Mouse (Mus musculus): ENCODE measurements around the gene Pctp. TPM values are rescaled to one million over a fixed set of nuclear protein-coding genes. Genes with fewer than 3 reads are reported as not detected.

The Pctp gene
- total and polyA plus RNA-seq, 2 experiments from 2014 or later: 5.6 to 6.5 TPM

DNA sequence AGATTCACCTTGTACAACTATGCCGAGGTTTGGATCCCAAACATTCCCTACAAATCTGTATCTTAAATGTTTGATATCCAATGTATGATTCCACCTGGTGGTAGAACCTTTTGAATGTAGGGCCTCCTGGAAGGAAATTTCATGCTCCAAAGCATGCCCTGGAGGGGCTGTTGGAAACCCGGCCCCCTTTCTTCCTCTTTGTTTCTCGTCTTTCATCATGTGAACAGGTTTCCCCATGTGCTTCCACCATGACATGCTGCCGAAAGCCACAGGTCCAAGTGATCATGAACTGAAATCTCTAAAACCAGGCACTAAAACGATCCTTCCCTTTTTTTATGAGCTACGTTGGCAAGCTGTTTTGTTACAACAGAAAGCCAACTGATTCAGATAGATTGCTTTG is 11.0 kb upstream of the Pctp start:
- 87% methylated on average over 6 of the region's 6 CpGs for WGBS

DNA sequence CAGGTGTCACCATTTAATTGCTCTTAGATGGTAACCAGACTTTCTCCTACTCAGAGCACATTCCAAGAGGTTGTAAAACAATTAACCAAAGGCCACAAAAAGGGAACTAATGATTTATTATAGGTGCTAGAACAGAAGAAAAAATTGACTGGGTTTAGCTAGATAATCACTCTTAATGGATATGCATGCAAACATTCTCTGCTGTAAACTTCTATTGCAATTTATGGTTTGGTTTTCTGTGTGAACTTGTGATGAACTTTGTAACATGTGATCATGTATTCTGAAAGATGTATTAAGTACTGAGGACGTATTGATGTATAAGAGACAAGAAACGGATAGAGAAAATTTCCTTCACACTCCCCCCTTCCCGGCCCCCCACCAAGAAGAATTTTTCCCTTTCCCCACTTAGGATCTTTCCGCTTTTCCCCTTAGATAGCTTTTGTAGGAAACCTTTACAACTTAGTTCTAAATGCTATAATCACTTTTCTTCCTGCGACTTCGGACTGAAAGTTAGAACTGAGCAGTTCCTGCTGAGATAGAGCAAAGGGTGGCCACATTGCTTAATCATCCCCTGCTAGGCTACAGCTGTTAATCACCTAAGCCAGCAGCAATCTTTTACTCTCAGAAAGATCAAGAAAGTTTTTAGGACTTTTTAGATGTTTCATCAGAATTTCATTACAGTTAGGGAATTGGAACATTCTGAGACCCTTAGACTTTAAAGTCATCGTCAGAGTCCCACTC is 5.3 kb upstream of the Pctp start:
- Histone ChIP-seq H3K9me3 (replicated peaks; ENCODE audit: control insufficient read depth, low read length) (no peaks in the 10 kb centered on the region), H3K4me3 (ENCODE audit: low read depth, low read length) (no peak overlapping the region), H3K27me3 (ENCODE audit: control insufficient read depth, insufficient read depth, low read length) (no peaks in the 10 kb centered on the region), H3K36me3 (replicated peaks; ENCODE audit: control insufficient read depth, insufficient read depth, low read length) (no peaks in the 10 kb centered on the region), H3K27ac (ENCODE audit: low read depth) (no peak overlapping the region), H3K4me2 (ENCODE audit: low read depth, low read length) (no peak overlapping the region), H3K4me1 (ENCODE audit: control insufficient read depth, insufficient read depth) (no peaks in the 10 kb centered on the region), H3K9ac (replicated peaks; ENCODE audit: low read depth, low read length) (no peak overlapping the region)
- 46% methylated on average over 7 of the region's 7 CpGs for WGBS
- ATAC-seq (ENCODE audit: insufficient read depth, low read depth) (no peak), DNase-seq (ENCODE audit: low spot score) (no peak)
- TF ChIP-seq CTCF (IDR thresholded peaks at IDR 0.05; ENCODE audit: low read depth) (no peak), EP300 (IDR thresholded peaks at IDR 0.05; ENCODE audit: low read depth) (no peak)

More for the DNA sequence above, 11.0 kb upstream of the Pctp start:
- ATAC-seq (ENCODE audit: insufficient read depth, low read depth): no peak
- no peaks in the 10 kb centered on the region for H3K9me3 ChIP-seq (replicated peaks; ENCODE audit: control insufficient read depth, low read length)
- H3K27ac ChIP-seq (ENCODE audit: low read depth): no peak overlapping the region
- no peaks in the 10 kb centered on the region for H3K27me3 ChIP-seq (ENCODE audit: control insufficient read depth, insufficient read depth, low read length)
- no peak overlapping the region for H3K4me3 ChIP-seq (ENCODE audit: low read depth, low read length)
- no peak overlapping the region for H3K9ac ChIP-seq (replicated peaks; ENCODE audit: low read depth, low read length)
- DNase-seq (ENCODE audit: low spot score): no peak
- H3K4me1 ChIP-seq (ENCODE audit: control insufficient read depth, insufficient read depth): no peaks in the 10 kb centered on the region
- TF ChIP-seq EP300 (IDR thresholded peaks at IDR 0.05; ENCODE audit: low read depth): no peak
- TF ChIP-seq CTCF (IDR thresholded peaks at IDR 0.05; ENCODE audit: low read depth): no peak
- H3K36me3 ChIP-seq (replicated peaks; ENCODE audit: control insufficient read depth, insufficient read depth, low read length): no peaks in the 10 kb centered on the region
- no peak overlapping the region for H3K4me2 ChIP-seq (ENCODE audit: low read depth, low read length)

DNA sequence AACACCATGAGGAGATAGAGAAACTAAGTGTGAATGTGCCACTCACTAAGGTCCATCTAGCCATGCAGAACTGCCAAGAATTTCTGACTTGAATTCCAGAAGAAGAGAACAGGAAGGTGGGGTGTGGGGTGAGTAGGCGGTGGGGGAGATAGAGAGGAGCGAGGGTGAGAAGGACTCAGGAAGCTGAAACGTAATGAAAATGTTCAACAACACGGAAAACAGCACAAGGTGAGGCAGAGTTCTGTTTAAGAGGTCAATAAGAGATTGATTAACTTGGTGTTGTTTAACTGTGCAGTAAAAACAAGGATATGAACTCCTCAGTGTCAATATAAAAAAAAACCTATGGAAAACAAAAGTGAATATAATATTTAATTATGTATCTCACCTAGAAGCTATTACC is 3.4 kb upstream of the Pctp start:
- DNase-seq (ENCODE audit: low spot score) (no peak), ATAC-seq (ENCODE audit: insufficient read depth, low read depth) (no peak)
- Histone ChIP-seq H3K9ac (replicated peaks; ENCODE audit: low read depth, low read length) (no peak overlapping the region), H3K27me3 (ENCODE audit: control insufficient read depth, insufficient read depth, low read length) (no peaks in the 10 kb centered on the region), H3K36me3 (replicated peaks; ENCODE audit: control insufficient read depth, insufficient read depth, low read length) (no peaks in the 10 kb centered on the region), H3K4me2 (ENCODE audit: low read depth, low read length) (no peak overlapping the region), H3K4me1 (ENCODE audit: control insufficient read depth, insufficient read depth) (peaks cover 6% of the 10 kb centered on the region; the same call in 1 of the 2 replicates), H3K27ac (ENCODE audit: low read depth) (no peak overlapping the region), H3K4me3 (ENCODE audit: low read depth, low read length) (no peak overlapping the region), H3K9me3 (replicated peaks; ENCODE audit: control insufficient read depth, low read length) (no peaks in the 10 kb centered on the region)
- WGBS: 37% methylated on average over 4 of the region's 4 CpGs
- TF ChIP-seq CTCF (IDR thresholded peaks at IDR 0.05; ENCODE audit: low read depth) (no peak), EP300 (IDR thresholded peaks at IDR 0.05; ENCODE audit: low read depth) (no peak)

DNA sequence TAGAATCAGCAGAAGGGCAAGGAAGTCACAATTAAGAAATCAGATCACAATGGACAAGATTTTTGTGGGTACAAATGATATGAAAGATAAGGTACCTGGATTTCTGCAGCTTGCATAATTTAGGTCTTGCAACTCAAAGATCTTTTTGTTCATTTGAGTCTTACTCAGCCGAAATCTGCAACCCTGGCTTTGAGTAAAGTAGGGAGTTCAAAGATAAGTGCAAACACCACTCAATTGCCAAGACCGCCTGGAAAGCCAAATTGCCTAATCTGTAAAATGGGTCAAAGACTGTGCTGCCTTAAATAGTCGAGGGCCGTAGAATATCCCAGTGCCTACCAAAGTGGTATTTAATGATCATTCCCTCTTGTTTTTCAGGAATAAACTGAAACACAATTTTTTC is 692 bp upstream of the Pctp start:
- peak overlapping the region; percentile 85; the same call in 1 of the 2 replicates for H3K4me2 ChIP-seq (ENCODE audit: low read depth, low read length)
- no peak for ATAC-seq (ENCODE audit: insufficient read depth, low read depth)
- no peaks in the 10 kb centered on the region for H3K36me3 ChIP-seq (replicated peaks; ENCODE audit: control insufficient read depth, insufficient read depth, low read length)
- TF ChIP-seq CTCF (IDR thresholded peaks at IDR 0.05; ENCODE audit: low read depth) (no peak), EP300 (IDR thresholded peaks at IDR 0.05; ENCODE audit: low read depth) (no peak)
- H3K4me1 ChIP-seq (ENCODE audit: control insufficient read depth, insufficient read depth): peaks cover 6% of the 10 kb centered on the region; the same call in 1 of the 2 replicates
- H3K27me3 ChIP-seq (ENCODE audit: control insufficient read depth, insufficient read depth, low read length): no peaks in the 10 kb centered on the region
- WGBS: 91% methylated on average over 4 of the region's 4 CpGs
- DNase-seq (ENCODE audit: low spot score): no peak
- no peak overlapping the region for H3K27ac ChIP-seq (ENCODE audit: low read depth)
- H3K9me3 ChIP-seq (replicated peaks; ENCODE audit: control insufficient read depth, low read length): no peaks in the 10 kb centered on the region
- no peak overlapping the region for H3K4me3 ChIP-seq (ENCODE audit: low read depth, low read length)
- no peak overlapping the region for H3K9ac ChIP-seq (replicated peaks; ENCODE audit: low read depth, low read length)

DNA sequence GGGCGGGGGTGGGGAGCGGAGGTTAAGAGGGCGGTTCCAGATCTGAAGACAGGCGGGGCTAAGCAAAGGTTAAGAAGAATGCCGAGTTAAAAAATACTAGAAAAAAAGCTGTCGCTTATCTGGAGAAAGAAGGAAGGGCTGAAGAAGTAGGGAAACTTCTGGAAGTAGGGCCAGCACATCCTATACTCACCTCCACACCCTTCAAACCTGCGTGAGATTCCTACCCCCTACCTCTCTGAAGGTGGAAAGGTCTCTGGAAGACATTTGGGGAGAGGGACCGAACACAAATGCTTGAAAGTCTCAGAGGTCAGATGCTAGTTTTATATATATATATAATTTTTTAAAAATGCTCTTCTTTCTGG is 274 bp upstream of the Pctp start:
- Histone ChIP-seq H3K36me3 (replicated peaks; ENCODE audit: control insufficient read depth, insufficient read depth, low read length) (no peaks in the 10 kb centered on the region), H3K4me3 (ENCODE audit: low read depth, low read length) (peak overlapping the region; percentile 60), H3K27me3 (ENCODE audit: control insufficient read depth, insufficient read depth, low read length) (no peaks in the 10 kb centered on the region), H3K9me3 (replicated peaks; ENCODE audit: control insufficient read depth, low read length) (no peaks in the 10 kb centered on the region), H3K9ac (replicated peaks; ENCODE audit: low read depth, low read length) (peak overlapping the region; percentile 51; the same call in 1 of the 2 replicates), H3K4me1 (ENCODE audit: control insufficient read depth, insufficient read depth) (peaks cover 6% of the 10 kb centered on the region; the same call in 1 of the 2 replicates), H3K27ac (ENCODE audit: low read depth) (no peak overlapping the region), H3K4me2 (ENCODE audit: low read depth, low read length) (peak overlapping the region; percentile 85)
- WGBS: 10% methylated on average over 7 of the region's 8 CpGs
- DNase-seq (ENCODE audit: low spot score): no peak
- ATAC-seq (ENCODE audit: insufficient read depth, low read depth): no peak
- TF ChIP-seq CTCF (IDR thresholded peaks at IDR 0.05; ENCODE audit: low read depth): no peak
- no peak for TF ChIP-seq EP300 (IDR thresholded peaks at IDR 0.05; ENCODE audit: low read depth)

Measured in heart, postnatal 0 days (tissue).